Mouse (Mus musculus): ENCODE data around the gene H2-DMb1.

The H2-DMb1 gene

GRCm38 (mm10) chr17:34121172-34121878 is 31.5 kb upstream of the H2-DMb1 start:
- in situ Hi-C loops (cut with MboI; ENCODE audit: low pct_unique_long_range_greater_than_20kb in 1 of 2, low sequenced_read_pairs in 2 of 2, unreplicated experiment in 1 of 2): no loop called here

GRCm38 (mm10) chr17:34121879-34122187 is 31.0 kb upstream of the H2-DMb1 start:
- in situ Hi-C loops (cut with MboI; ENCODE audit: low pct_unique_long_range_greater_than_20kb in 1 of 2, low sequenced_read_pairs in 2 of 2, unreplicated experiment in 1 of 2): no loop called here

DNA sequence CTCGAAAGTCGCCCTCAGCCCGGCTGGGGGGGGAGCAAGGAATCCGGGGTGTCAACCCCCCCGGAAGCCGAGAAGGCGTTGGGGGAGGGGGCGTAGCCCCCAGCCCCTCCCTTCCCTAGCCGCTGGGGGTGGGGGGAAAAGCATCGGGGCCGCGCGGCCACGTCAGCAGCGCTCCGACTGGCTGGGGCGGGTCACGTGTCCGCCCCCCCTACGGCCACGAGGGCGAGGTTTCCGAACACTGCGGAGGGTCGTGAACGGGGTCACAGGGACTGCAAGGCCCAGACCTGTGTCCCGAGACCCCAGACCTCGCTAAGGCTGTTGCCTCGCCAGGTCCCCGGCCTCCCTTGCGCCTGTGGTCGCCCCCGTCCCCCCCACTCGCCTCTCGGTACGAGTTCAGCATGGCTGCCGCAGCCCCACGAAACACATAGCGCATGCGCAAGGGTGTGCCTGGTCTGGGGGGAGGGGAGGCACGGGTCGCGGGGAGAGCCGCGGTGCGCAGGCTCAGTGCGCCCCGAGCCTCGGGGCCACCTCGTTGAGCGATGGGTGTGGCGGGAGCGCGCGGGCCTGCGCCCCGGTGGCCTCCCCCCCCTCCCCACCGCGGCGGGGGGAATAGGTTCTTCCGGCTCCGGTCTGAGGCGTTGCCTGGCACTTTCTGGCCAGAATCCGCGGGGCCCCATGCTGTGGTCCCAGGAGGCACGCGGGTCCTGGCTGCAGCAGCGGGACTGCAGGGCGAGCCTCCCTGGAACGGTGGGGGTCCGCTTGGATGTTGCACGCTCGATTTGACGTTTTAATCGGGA is 30.5 kb upstream of the H2-DMb1 start, which contains the start of gene Brd2:
TSS of gene Brd2 (minus strand) at position 447 of the 797 bp plus-strand sequence.
- in situ Hi-C loops (cut with MboI; ENCODE audit: low pct_unique_long_range_greater_than_20kb in 1 of 2, low sequenced_read_pairs in 2 of 2, unreplicated experiment in 1 of 2): no loop called here

DNA sequence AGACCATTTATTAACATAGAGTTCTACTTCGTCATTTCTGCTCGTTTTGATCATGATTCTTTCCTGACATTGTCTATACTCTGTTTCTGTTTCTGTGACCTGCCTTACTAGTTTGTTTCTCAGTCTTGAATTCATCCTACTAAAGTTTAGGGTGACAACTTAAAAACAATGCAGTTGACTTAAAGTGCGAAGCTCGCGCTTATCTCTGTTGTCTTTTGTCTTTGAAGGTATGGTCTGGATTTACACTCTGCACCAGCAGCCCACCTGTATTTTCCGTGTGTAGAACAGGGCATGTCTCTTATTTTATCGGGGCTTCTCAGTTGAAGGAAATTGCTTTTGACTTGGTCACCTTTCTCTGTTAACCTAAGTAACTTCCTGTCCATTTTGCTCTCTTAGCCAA is 29.8 kb upstream of the H2-DMb1 start:
- in situ Hi-C loops (cut with MboI; ENCODE audit: low pct_unique_long_range_greater_than_20kb in 1 of 2, low sequenced_read_pairs in 2 of 2, unreplicated experiment in 1 of 2): no loop called here

DNA sequence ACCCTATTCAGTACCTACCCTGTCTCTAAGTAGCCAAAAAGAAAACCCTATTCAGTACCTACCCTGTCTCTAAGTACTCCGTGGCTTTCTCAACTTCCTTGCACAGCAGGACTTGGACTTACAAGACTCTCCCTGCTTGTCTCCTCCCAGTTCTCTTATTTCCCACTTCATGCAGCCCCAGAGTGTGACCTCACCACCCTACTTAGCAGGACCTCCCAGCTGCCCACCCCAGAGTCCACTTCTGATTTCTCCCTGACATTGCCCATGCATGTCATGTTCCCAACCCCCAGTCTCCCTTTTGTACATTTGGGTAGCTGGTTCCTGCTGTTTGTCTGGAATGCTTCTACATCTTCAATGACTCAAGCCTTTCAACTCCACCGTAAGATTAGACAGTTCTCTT is 29.4 kb upstream of the H2-DMb1 start:
- in situ Hi-C loops (cut with MboI; ENCODE audit: low pct_unique_long_range_greater_than_20kb in 1 of 2, low sequenced_read_pairs in 2 of 2, unreplicated experiment in 1 of 2): no loop called here

DNA sequence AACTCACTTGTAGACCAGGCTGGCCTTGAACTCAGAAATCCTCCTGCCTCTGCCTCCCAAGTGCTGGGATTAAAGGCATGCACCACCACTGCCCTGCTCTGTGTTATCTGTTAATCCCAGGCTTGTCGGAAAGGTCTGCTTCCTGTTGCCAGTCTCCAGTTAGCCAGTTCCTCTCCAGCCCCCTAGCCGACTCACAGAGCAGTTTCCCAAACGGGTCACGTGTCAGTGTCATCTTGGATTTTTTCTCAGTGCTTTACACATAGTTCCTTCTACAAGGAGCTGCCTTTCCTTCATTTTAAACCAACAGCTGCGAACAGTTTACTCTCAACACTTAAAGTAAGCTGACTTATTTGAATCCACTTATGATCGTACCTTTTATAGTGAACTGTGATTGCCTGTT is 28.2 kb upstream of the H2-DMb1 start:
- in situ Hi-C loops (cut with MboI; ENCODE audit: low pct_unique_long_range_greater_than_20kb in 1 of 2, low sequenced_read_pairs in 2 of 2, unreplicated experiment in 1 of 2): no loop called here

GRCm38 (mm10) chr17:34126826-34127420 is 25.9 kb upstream of the H2-DMb1 start:
- in situ Hi-C loops (cut with MboI; ENCODE audit: low pct_unique_long_range_greater_than_20kb in 1 of 2, low sequenced_read_pairs in 2 of 2, unreplicated experiment in 1 of 2): no loop called here

DNA sequence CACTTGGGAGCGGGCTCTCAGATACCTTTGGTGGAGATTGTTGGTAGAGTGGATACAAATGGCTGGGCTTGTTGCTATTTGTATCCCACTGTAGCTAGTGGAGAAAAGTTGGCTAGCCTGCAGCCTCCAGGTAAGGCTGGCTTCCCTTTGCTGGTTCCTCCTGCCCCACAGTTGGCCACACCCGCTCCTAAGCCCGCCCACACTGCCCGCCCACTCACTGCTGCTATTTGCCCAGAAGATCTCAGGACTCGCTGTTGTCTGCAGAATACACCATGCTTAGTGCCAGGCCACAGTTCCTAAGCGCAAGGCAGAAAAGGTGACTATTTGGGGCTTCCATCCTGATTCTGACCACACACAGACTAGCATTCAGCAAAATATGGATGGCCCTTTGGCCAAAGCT is 25.4 kb upstream of the H2-DMb1 start:
- in situ Hi-C loops (cut with MboI; ENCODE audit: low pct_unique_long_range_greater_than_20kb in 1 of 2, low sequenced_read_pairs in 2 of 2, unreplicated experiment in 1 of 2): no loop called here

- in situ Hi-C loops (cut with MboI; ENCODE audit: low pct_unique_long_range_greater_than_20kb in 1 of 2, low sequenced_read_pairs in 2 of 2, unreplicated experiment in 1 of 2): no loop called here
These were observed 24.5 kb upstream of the H2-DMb1 start for GRCm38 (mm10) chr17:34128264-34128937.

DNA sequence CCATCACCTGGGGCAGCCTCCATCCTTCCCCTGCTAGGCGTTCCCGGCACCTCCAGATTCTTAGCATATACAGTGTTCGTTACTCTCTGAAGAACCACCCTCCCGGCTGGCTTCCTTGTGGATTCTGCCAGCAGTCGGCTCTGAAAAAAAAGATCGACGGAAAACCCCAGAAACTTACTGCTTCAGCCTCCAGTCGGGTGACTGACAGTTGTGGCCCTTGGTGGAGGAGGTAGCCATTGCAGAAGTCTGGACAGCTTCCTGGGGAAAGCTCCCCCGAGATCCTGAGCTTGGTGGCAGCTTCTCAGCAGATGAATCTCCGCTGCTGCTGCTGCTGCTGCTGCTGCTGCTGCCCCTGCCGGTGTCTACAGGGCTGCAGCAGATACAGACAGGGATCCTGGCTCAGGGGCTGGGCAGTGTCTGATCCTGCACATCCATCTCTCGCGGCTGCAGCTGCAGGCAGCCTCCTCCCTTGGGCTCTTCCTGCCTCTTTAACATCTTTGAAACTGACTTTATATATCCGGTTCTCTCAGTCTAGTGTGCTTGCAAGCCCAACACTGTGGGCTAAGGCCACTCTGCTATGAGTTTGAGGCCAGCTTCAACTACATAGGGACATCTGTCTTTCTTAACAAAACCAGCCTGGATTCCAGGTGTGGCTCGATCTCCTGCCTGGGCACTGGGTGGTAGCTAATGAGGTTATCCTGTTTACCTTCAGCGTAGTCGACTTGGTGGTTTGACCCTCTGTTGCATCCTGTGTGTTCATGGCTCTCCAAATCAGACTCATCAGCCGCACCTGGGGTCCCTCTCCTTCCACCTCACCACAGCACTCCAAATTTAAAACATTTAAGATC is 23.7 kb upstream of the H2-DMb1 start:
- in situ Hi-C loops (cut with MboI; ENCODE audit: low pct_unique_long_range_greater_than_20kb in 1 of 2, low sequenced_read_pairs in 2 of 2, unreplicated experiment in 1 of 2): no loop called here

- in situ Hi-C loops (cut with MboI; ENCODE audit: low pct_unique_long_range_greater_than_20kb in 1 of 2, low sequenced_read_pairs in 2 of 2, unreplicated experiment in 1 of 2): no loop called here
These were observed 22.6 kb upstream of the H2-DMb1 start for GRCm38 (mm10) chr17:34130073-34130947.

GRCm38 (mm10) chr17:34131911-34132310 is 21.0 kb upstream of the H2-DMb1 start:
- in situ Hi-C loops (cut with MboI; ENCODE audit: low pct_unique_long_range_greater_than_20kb in 1 of 2, low sequenced_read_pairs in 2 of 2, unreplicated experiment in 1 of 2): no loop called here

GRCm38 (mm10) chr17:34133289-34133688 is 19.6 kb upstream of the H2-DMb1 start:
- in situ Hi-C loops (cut with MboI; ENCODE audit: low pct_unique_long_range_greater_than_20kb in 1 of 2, low sequenced_read_pairs in 2 of 2, unreplicated experiment in 1 of 2): no loop called here

DNA sequence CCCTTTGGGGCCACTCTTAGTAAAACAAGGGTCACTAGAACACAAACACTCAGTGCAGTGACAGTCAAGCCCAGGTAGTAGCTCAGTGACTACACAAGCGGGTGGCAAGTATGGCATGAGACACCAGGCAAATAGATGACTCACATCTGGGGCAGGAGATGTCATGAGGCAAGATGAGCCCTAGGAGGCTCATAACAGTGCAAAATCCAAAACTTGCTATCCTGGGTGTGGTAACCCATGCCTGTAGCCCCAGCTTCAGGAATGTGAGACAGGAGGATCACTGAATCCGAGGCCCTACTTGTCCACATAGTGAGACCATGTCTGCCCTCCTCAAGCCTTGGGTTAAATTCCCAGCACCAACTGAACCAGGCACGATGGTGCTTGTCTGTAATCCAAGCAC is 18.4 kb upstream of the H2-DMb1 start:
- in situ Hi-C loops (cut with MboI; ENCODE audit: low pct_unique_long_range_greater_than_20kb in 1 of 2, low sequenced_read_pairs in 2 of 2, unreplicated experiment in 1 of 2): no loop called here

GRCm38 (mm10) chr17:34135297-34136224 is 17.3 kb upstream of the H2-DMb1 start:
- in situ Hi-C loops (cut with MboI; ENCODE audit: low pct_unique_long_range_greater_than_20kb in 1 of 2, low sequenced_read_pairs in 2 of 2, unreplicated experiment in 1 of 2): no loop called here

DNA sequence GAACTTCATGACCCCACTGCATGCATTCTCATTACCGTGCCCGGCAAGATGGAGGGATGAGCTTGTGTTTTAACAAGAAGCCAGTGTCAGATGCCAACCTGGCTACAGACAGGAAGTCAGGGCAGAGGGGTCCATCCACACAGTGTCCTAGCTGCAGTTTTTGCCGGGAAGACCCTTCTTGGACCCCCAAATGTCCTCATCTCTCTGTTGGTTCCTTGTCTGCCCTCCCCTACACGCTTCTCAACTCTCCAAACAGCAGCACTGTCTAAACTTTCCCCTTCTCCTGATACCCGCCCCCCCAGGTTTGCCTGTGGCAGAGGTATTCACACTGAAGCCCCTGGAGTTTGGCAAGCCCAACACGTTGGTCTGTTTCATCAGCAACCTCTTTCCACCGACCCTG is 15.3 kb upstream of the H2-DMb1 start:
- in situ Hi-C loops (cut with MboI; ENCODE audit: low pct_unique_long_range_greater_than_20kb in 1 of 2, low sequenced_read_pairs in 2 of 2, unreplicated experiment in 1 of 2): no loop called here

GRCm38 (mm10) chr17:34138655-34139054 is 14.2 kb upstream of the H2-DMb1 start:
- in situ Hi-C loops (cut with MboI; ENCODE audit: low pct_unique_long_range_greater_than_20kb in 1 of 2, low sequenced_read_pairs in 2 of 2, unreplicated experiment in 1 of 2): no loop called here

Data from mouse embryonic stem cell (cell line).